Mouse (Mus musculus) embryo, embryonic 10.5 days (tissue): ENCODE measurements around the gene Gm11985.

Experiments
- DNase-seq: peaks from one replicate; pipeline ENCODE4 v3.0.0-alpha.2; 2015; ENCODE audit warnings: low spot score

Gm11985 gene

DNA sequence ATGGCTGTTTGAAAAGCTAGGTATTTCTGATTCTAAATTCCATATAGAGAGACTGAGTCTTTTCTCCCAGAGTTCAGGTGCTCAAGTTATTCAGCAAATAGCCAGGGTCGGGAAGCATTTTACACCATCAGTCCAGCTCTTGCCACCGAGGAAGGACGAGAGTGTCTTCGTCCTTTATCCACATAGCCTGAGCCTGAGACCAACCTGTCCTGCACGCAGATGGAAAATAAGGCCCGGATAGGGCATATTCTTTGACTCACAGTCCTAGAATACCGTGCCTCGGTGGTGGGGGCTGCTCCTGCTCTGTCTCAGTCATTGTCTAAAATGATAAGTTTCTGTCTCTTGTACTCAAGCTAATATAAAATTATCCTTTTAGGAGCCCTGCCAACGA, 12.0 kb upstream of the Gm11985 start:
- DNase-seq: no peak

DNA sequence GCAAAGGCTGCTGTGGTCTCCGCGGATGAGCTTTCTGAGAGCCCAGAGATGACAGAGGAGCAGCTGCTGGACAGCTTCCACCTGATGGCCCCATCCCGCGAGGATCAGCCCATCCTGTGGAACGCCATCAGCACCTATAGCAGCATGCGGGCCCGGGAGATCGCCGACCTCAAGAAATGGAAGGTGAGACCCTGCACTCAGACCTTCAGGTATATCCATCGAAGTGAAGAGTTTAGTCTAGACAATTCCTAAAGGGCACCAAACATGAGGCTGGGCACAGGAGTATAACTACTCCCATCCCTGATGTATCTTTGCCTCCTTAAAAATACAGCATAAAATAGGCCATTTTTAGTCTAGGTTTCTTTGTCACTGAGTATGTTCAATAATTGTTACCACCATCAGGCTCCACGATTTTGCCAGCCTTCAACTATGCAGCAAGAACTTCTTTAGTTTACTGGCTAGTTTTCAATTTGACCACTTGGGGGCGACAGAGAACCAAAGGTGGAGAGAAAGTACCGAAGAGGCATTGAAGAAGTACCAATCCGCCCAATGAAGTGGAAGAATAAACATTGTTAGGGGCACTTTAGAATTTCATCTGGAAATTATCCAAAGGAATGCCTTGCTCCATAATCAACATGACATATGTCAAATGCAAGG, 11.5 kb upstream of the Gm11985 start:
- DNase-seq: peak; percentile 86

DNA sequence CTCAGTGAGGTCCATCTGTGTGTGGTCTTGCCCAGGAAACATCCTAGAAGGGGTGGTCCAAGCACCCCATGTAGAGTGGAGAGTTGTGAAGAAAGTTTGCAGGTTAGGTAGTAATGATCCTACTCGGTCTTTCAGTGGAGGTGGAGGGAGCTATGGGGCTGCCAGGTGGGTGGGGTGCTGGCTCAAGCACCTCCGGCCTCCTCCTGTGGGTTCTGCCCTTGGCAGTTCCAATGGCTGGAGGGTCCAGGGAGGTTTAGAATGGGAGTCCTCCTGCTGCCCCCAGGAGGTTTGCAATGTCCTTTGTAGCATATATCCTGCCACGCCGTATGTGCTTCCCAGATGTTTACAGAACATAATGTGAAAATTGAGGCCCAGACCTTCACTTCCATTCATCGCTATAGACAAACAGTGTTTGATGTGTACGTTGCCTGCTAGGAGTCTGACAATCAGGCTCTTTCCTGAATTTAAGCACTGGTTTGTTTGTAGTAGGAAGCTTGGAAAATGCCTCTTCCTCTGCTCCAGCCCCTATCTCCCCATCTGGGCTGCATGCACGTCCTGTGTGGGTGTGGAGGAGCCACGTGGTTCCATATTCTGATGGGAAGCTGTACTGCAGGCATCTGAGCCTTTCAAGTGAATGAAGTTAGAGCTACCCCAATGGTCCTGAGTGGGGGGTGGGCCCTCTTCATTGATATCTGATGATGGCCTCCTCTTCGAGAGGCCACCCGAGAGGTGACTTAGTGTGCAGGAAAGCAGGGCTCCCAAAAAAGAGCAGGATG, 10.3 kb upstream of the Gm11985 start:
- DNase-seq: no peak

DNA sequence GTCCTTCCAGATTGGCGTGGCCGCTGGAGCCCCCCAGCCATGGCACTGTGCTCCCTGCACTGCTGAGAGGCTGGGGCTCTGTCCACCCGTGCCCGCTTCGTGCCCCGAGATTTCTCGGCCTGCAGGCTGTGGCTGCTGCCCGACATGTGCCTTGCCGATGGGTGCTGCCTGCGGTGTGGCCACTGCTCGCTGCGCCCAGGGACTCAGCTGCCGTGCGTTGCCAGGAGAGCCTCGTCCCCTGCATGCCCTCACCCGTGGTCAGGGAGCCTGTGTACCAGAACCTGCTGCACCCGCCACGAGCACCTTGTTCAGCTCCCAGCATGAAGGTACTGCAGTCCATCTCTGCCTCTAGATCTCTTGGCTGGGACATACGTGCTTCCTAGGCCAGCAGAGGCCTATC, 9.6 kb upstream of the Gm11985 start:
- DNase-seq: no peak

DNA sequence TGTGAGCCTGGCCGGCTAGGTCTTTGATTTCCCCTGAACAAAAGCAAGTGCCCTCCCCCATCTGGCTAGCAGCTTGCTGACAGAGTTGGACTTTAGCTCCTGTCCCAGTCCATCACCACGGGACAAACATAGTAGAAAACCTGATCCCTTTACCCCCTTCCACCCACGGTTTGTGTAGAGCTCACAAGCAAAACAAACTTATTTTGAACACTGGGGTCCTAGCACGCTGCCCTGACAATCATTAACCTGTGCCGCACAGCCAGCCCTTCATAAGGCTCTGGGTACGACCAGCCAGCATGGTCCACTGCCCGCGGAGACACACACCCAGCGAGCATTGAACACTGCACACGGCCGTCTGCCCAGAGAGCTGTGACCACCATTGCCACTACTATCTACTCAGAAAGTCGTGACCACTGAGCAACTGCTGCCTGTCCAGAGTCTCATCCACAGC, 9.1 kb upstream of the Gm11985 start, which contains the start of gene Igfbp1:
TSS of gene Igfbp1 (plus strand) at position 292 of the 451 bp plus-strand sequence.
- no peak for DNase-seq

DNA sequence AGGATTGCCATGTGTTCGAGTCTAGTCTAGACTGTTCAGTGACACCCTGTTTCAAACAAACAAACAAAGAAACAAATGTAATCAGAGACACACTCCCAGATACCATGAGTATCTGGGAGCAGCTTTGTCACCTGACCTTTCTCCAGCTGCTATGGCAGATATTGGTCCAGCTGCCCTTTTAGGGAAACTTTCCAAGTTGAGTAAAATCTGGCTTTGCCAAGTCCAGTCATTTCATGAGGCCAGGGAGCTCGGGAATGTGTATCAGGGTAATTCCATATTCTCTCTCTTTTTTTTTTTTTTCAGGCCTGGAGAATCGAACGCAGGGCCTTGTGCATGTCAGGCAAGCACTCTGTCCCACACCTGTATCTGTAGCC, 6.9 kb upstream of the Gm11985 start:
- no peak for DNase-seq

DNA sequence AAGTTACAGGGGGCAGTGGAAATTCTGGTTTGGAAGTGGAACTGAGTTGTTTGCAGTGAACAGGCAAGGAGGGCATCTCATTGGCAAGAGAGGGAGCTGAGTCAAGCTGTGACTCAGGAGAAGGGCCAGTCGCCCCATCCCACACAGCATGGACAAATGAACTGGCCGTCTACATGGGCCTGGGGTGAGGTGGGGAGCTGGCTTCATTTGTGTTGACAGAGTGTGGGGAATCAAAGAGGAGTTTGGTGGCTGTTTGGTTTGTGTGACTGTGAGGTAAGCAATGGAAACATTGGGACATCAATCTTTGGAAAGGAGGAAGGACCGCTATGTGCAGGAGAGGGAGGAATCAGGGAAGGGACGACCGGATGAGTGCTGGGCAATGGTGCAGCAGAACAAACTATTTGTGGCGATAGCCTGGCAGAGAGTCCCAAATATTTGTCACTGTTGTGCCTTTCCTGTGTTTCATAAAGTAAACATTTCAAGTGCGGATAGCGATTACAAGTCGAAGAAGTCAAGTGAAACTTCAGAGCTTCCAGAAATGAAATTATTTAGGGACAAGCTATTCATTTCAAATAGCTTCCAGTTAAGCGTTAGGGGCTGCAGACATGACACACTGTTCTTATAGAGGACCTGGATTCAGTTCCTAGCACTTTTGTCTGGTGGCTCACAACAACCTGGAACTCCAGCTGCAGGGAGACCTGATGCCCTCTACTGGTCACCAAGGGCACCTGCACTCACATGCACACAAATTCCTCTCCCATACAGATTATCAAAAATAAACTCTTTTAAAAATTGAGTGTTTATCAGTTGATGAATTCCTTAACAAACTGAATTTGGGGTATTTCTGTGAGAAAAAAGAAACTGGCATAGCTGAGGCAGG, 6.3 kb upstream of the Gm11985 start:
- no peak for DNase-seq

DNA sequence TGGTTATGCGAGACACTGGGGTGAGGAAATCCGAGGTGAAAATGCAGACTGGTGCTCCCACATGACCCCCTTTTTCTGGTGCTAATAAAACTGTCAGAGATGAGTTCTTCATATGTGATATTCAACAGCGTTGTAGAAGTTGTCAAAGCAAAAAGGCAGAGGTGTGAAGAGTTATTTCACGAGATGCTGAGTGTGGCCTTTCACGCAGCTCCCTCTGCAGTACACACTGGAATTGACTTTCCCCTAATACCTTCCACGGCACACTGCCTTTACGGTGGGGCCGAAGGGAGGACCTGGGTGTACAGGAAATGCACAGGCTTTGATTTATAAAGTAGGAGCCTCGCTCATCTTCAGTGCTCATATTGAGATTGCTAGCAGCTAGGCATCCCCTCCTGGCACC, 4.8 kb upstream of the Gm11985 start:
- DNase-seq: no peak

DNA sequence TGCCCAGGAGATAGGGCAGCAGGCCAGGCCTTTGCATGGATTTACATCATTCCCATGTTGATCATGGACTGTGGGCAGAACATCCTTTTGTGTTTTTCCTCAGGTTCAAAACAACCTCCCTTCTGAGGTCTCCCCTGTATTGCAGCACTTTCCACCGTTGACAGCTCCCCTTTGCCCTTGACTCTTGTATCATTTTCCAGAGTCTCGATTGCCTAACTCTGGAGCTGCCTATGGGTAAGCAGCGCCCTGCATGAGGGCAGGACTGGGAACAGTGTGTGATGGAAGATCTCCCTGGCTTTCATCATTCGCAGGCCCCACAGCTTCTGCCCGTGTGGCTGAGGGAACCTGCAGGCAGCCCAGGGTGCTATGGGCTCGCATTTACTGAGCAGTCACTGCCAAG, 4.3 kb upstream of the Gm11985 start:
- no peak for DNase-seq

DNA sequence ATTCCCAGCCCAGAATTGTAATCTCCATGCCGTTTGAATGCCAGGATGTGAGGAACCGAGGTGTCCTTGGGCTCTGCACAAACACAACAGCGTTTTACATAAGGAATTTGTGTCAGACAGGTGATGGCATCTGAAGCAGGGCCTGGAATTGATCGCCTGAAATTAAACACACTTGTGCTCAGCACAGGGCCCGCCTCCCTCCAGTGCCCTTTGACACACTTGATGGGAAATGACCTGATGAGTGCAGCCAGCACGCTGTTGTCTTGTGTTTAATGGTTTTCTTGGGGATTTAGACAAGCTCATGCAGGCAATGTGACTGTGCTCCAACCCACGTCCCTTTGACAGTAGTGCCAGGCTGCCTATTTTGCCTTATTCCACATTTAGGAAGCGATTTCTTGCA, 897 bp downstream of the Gm11985 start:
- peak; percentile 15 for DNase-seq

DNA sequence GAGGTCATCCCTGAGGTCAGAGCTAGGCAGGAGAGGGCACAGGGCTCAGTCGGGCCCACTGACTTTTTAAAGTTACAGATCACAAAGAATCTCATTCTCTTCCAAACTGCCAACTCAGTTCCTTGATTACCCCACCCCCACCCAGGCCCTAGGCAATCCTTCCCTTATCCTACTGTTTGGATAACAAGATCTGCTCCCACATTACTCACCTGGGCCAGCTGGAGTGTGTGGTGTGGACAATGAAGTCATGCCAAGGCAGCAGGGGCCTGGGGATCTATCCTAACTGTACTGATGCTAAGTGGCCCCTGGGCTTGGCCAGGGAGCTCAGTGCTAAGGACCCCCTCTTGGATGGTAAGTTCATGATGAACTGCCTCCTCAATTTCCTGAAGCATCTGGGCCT, 3.9 kb downstream of the Gm11985 start:
- DNase-seq: no peak

DNA sequence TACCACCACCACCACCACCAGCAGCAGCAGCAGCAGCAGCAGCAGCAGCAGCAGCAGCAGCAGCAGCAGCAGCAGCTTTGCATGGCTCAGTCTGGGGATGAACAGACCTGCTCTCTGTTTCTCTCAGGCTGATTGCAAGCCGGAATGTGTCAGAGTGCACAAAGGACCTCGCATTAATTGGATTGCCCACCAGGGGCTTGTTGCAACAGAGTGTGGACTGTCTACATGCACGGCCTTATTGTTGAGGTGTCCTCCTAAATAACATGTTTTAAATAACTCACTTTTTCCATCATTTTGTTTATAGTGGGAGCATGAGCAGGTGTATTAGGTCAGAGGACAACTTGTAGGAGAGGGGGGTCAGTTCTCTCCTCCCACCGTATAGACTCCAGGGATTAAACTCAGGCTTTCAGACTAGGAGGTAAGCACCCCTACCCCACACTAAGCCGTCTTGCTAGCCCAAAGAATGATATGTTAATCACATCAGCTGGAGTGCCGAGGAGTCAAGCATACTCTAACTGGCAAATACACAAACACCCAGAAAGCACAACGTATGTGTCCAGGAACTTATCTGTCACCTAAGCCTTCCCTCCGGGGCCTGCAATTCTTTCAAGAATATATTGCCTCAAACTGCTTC, 5.8 kb downstream of the Gm11985 start:
- peak; percentile 53 for DNase-seq

DNA sequence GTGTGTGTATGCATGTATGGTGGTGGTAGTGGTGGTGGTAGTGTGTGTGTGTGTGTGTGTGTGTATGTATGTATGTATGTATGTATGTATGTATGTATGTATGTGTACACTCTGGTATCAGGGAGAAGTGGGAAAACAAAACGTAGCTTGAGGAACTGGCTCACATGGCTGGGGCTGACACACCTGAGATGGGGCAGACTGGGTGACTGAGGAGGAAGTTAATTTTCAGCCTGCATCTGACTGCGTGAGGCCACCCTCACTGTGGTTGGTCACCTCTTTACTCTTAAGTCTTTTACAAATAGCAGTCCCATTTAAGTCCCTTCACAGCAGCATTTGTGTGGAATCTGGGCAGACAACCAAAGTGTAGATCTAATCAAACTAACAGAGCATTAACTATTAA, 9.1 kb downstream of the Gm11985 start:
- no peak for DNase-seq

DNA sequence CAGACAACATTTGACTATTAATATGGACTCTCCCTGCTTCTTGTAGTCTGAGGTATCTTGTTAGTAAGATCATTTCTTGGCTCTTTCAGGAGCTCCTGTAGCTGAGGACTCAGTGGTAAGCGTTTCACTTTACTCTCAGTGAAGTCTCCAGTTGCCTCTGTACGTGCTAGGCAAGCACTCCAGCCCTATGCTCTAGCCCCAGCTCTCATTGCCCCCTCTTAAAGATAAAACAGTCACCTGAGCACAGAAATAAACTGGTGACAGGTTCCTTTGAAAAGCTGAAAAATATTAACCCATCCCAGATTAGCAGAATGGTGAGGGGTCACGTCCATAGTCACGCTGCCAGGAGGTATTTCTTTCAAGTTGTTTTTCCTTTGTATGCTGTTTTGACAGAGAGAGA, 9.6 kb downstream of the Gm11985 start:
- DNase-seq: no peak

DNA sequence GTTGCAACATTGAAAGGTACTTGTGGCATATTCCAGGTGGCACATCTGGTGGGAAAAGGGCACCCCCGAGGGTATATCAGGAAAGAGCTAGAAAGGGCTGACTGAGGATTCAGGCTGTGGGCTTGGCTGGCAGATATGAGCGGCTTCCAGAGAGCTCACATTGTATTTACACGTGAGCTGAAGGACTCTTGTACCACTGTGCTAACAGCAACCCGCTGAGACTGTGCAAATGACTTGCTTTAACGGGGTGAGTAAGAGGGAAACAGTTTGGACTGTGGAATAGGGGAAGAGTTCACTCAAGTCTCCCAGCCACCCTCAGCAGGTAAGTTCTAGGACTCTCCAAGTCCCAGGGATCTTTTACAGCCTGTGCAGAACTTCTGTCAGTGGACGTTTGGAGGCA, 14.7 kb downstream of the Gm11985 start:
- no peak for DNase-seq

DNA sequence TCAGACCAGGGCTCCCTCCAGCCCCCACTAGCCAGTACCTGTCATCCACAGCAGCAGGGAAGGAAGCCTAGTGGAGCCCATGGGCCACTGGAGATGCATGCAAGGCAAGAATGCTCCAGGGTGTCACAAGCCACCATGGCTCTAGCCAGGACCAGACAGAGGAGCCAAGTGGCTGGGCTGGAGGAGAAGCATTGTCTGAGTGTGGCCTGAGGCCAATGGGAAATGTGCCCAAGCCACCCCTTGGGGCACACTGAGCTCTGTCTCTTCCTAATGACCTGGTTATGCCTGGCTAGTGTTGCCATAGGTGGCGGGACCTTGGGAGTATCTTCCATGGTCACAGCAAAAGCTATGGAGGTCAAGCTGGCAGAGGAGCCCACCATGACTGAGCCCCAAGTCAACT, 18.7 kb downstream of the Gm11985 start:
- DNase-seq: no peak

DNA sequence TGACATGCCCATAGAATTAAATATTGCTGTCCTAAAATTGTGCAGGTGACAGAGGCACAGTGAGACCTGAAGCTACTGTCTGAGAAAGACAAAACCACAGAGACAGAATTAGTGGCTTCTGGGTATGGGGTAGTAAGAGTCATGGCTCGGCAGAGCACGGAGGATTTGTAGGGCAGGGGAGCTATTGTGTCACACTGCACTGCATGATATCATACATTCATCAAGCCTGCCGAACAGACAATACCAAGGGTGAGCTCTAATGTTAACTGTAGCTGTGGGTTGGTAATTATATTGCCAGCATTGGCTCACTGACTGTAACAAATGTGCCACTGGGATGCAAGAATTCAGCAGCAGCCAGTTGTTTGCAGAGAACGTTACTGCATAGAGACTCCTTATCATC, 24.0 kb downstream of the Gm11985 start:
- no peak for DNase-seq

DNA sequence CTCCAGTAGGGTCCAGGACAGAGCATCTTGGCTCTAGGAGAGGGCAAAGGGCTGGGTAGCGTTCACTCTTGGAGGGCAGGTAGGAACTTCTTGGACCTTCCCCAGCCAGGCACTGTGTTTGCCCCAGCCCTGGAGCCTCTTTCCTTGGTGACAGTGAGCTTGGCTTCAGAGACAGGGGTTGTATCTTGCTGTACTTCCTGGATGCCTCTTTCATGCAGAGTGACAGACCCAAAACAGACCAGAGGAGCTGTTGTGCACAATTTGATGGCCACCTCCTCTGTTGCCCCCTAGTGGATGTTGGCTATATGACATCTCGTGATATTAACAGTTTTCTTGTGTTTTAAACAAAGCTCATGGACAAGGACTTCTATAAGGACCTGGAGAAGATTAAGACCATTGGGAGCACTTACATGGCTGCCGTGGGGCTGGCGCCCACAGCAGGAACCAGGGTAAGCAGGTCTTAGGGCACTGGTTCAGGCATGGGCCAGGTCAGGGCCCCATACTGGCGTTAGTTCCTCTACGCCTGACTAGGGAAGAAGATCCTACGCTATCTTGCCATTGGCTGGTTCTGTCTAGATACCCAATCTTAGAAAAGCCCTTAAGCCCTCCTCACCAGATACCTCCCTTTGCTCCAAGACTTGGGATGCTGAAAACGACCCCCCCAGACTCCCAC, 26.7 kb downstream of the Gm11985 start:
- DNase-seq: peak; percentile 79

DNA sequence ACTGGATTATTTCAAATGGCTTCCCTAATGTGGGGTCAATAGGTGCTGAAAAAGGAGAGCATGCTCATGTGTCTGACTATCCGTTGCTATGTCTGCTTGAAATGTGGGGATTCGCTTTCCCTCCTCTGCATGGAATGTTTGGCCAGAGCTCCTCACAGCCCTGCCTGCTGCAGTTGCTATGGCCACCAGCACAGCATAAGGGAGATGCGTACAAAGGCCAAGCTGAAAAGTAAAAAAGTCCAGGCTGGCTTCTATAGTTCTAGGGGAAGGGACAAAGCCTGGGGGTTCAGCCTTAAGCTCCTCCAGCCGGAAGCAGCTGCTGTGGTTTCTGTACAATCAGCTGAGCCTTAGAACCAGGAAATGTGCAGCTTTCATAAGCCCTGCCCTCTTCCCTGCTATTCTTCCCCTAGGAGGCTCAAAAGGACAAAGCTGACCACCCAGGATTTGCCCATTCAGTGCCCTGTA, 27.7 kb downstream of the Gm11985 start:
- DNase-seq: peak; percentile 31

DNA sequence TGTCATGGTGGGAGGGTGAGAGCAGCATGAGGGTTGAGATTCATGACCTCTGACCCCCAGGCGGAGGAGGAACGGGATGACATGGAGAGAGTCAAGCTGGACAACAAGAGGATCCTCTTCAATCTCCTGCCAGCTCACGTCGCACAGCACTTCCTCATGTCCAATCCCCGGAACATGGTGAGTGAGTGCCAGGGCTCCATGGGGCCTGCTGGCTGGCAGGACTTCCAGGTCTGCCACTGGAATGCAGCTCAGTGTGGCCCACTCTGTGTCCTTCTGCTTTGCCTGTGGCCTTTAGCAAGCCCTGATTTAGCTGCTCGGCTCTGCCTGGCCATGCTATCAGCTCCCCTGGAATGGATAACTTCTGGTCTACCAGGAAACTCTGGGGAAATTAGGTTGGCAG, 28.2 kb downstream of the Gm11985 start:
- DNase-seq: no peak

DNA sequence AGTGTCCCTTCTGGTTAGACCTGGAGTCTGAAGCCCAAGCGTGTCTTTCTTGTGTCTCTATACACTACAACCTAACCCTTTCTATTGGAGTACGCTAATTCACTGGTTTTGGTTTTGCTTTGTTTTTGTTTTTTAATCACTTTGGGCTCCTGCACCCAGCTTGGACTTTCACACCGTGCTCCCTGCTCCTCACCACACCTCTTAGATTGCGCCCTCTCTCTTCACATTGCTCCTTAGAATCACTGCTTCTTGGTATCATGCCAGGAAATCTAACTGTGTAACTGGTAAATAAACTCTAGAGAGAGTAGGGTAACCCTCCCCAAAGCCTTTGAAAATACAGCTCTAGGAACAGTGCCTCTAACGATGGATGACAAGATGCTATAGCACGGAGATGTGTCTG, 30.2 kb downstream of the Gm11985 start:
- no peak for DNase-seq

DNA sequence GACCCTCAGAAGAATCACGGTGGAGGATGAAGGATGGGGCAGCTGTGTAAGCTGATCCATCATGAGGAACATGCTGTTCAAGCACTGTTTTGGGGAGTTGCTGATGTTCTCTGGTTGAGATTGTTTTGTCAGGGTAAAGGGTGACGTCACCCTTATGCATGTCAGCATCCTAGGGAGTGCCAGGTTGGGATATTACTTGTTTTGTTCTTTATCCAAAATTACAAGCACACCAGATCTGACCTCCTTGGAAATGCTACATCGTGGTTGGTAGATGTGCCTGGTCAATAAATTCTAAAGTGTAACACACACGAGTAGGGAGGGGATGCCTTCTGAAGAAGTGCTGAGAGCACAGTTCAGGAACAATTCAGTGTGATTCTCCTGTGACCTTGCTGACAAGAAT, 31.9 kb downstream of the Gm11985 start:
- no peak for DNase-seq
